Mouse (Mus musculus): ENCODE results near the gene Csn1s1. TPM values are rescaled to one million over a fixed set of nuclear protein-coding genes. Genes with fewer than 3 reads are reported as not detected.

Gene Csn1s1
- polyA plus RNA-seq (2012; rRNA removed): not detected in 2 replicates

- DNase-seq (ENCODE audit: extremely low spot score in 1 of 2, low spot score in 1 of 2): no peak
These were observed at the start of gene Csn1s1 for GRCm38 (mm10) chr5:87665908-87666307. TSS of gene Csn1s1 (plus strand) at chr5:87666208.

- peak in 1 of 2 experiments; percentile 0 for DNase-seq (ENCODE audit: extremely low spot score in 1 of 2, low spot score in 1 of 2)
These were observed 43.3 kb upstream of the Csn1s1 start for GRCm38 (mm10) chr5:87622681-87623080.

GRCm38 (mm10) chr5:87642787-87643186, 23.2 kb upstream of the Csn1s1 start:
- peak in 1 of 2 experiments; percentile 33 for DNase-seq (ENCODE audit: extremely low spot score in 1 of 2, low spot score in 1 of 2)

GRCm38 (mm10) chr5:87699530-87699929, 33.5 kb downstream of the Csn1s1 start, which contains the start of gene Csn2:
TSS of gene Csn2 (minus strand) at chr5:87699630.
- no peak for DNase-seq (ENCODE audit: extremely low spot score in 1 of 2, low spot score in 1 of 2)

- DNase-seq (ENCODE audit: extremely low spot score in 1 of 2, low spot score in 1 of 2): no peak
These were observed 39.9 kb downstream of the Csn1s1 start for GRCm38 (mm10) chr5:87705891-87706290.

Other genes starting within 250 kb of the Csn1s1 start
- gene Ugt2b38, start 242.0 kb upstream of the Csn1s1 start, polyA plus RNA-seq (2012; rRNA removed): not detected in 2 replicates
- 0.74 TPM in 1 of 2 replicates, not detected in the other for gene Ugt2a2, start 183.9 kb upstream of the Csn1s1 start, polyA plus RNA-seq (2012; rRNA removed)
- gene Gm43638, start 179.4 kb upstream of the Csn1s1 start, polyA plus RNA-seq (2012; rRNA removed): not detected in 2 replicates
- 0.24 and 2.1 TPM in 2 replicates for gene Ugt2a1, start 175.3 kb upstream of the Csn1s1 start, polyA plus RNA-seq (2012; rRNA removed)
- gene Sult1b1, start 128.0 kb upstream of the Csn1s1 start, polyA plus RNA-seq (2012; rRNA removed): not detected in 2 replicates
- gene Sult1d1, start 97.2 kb upstream of the Csn1s1 start, polyA plus RNA-seq (2012; rRNA removed): 0.18 and 0.42 TPM in 2 replicates
- 0.11 TPM in 1 of 2 replicates, not detected in the other for gene Sult1e1, start 74.6 kb upstream of the Csn1s1 start, polyA plus RNA-seq (2012; rRNA removed)
- gene Csn2, start 33.4 kb downstream of the Csn1s1 start, polyA plus RNA-seq (2012; rRNA removed): not detected in 2 replicates
- gene Csn1s2a, start 108.4 kb downstream of the Csn1s1 start, polyA plus RNA-seq (2012; rRNA removed): not detected in 2 replicates
- not detected in 2 replicates for gene Csn1s2b, start 141.9 kb downstream of the Csn1s1 start, polyA plus RNA-seq (2012; rRNA removed)
- gene Prr27, start 159.5 kb downstream of the Csn1s1 start, polyA plus RNA-seq (2012; rRNA removed): not detected in 2 replicates
- gene Odam, start 218.8 kb downstream of the Csn1s1 start, polyA plus RNA-seq (2012; rRNA removed): not detected in 2 replicates

Data from frontal cortex, adult 2 months (tissue).